Mouse (Mus musculus): Measurements from ENCODE around the gene Chst1. TPM values are rescaled to one million over a fixed set of nuclear protein-coding genes. Genes with fewer than 3 reads are reported as not detected.

Gene Chst1
- polyA plus RNA-seq, 1 experiment from 2014 or later, result 2.4 TPM

- ATAC-seq (replicated peaks; ENCODE audit: insufficient number of reproducible peaks, low FRiP score, low TSS enrichment, low read depth), result no peak
- no peak for DNase-seq (ENCODE audit: low spot score)
- H3K4me2 ChIP-seq (ENCODE audit: low read depth, low read length), result no peak overlapping the region
- WGBS, result 73% methylated on average over 5 of the region's 5 CpGs
- H3K27me3 ChIP-seq (ENCODE audit: control insufficient read depth, insufficient read depth, low read length), result peaks cover 9% of the 10 kb centered on the region
- no peak overlapping the region for H3K9ac ChIP-seq (replicated peaks; ENCODE audit: low read length)
- H3K36me3 ChIP-seq (replicated peaks; ENCODE audit: control insufficient read depth, insufficient read depth, low read depth, low read length), result no peaks in the 10 kb centered on the region
- no peaks in the 10 kb centered on the region for H3K9me3 ChIP-seq (replicated peaks; ENCODE audit: control insufficient read depth, low read length)
- H3K27ac ChIP-seq (replicated peaks; ENCODE audit: low read depth, low read length), result no peak overlapping the region
- no peak overlapping the region for H3K4me3 ChIP-seq (ENCODE audit: low read depth, low read length)
- peaks cover 3% of the 10 kb centered on the region for H3K4me1 ChIP-seq (ENCODE audit: control insufficient read depth, insufficient read depth, low read length)
These were observed 5.1 kb downstream of the Chst1 start for GRCm38 (mm10) chr2:92604565-92604964.

GRCm38 (mm10) chr2:92605995-92606394 is 6.5 kb downstream of the Chst1 start:
- no peak overlapping the region for H3K9ac ChIP-seq (replicated peaks; ENCODE audit: low read length)
- DNase-seq (ENCODE audit: low spot score) (no peak), ATAC-seq (replicated peaks; ENCODE audit: insufficient number of reproducible peaks, low FRiP score, low TSS enrichment, low read depth) (no peak)
- no peak overlapping the region for H3K27ac ChIP-seq (replicated peaks; ENCODE audit: low read depth, low read length)
- WGBS, result 64% methylated on average over 5 of the region's 5 CpGs
- no peaks in the 10 kb centered on the region for H3K36me3 ChIP-seq (replicated peaks; ENCODE audit: control insufficient read depth, insufficient read depth, low read depth, low read length)
- no peak overlapping the region for H3K4me3 ChIP-seq (ENCODE audit: low read depth, low read length)
- peaks cover 5% of the 10 kb centered on the region for H3K27me3 ChIP-seq (ENCODE audit: control insufficient read depth, insufficient read depth, low read length)
- no peak overlapping the region for H3K4me2 ChIP-seq (ENCODE audit: low read depth, low read length)
- no peaks in the 10 kb centered on the region for H3K9me3 ChIP-seq (replicated peaks; ENCODE audit: control insufficient read depth, low read length)
- peaks cover 3% of the 10 kb centered on the region; the same call in 1 of the 2 replicates for H3K4me1 ChIP-seq (ENCODE audit: control insufficient read depth, insufficient read depth, low read length)

- Histone ChIP-seq H3K27me3 (ENCODE audit: control insufficient read depth, insufficient read depth, low read length) (no peaks in the 10 kb centered on the region), H3K9me3 (replicated peaks; ENCODE audit: control insufficient read depth, low read length) (no peaks in the 10 kb centered on the region), H3K4me1 (ENCODE audit: control insufficient read depth, insufficient read depth, low read length) (no peaks in the 10 kb centered on the region), H3K4me3 (ENCODE audit: low read depth, low read length) (no peak overlapping the region), H3K36me3 (replicated peaks; ENCODE audit: control insufficient read depth, insufficient read depth, low read depth, low read length) (no peaks in the 10 kb centered on the region), H3K27ac (replicated peaks; ENCODE audit: low read depth, low read length) (no peak overlapping the region), H3K4me2 (ENCODE audit: low read depth, low read length) (no peak overlapping the region), H3K9ac (replicated peaks; ENCODE audit: low read length) (no peak overlapping the region)
- DNase-seq (ENCODE audit: low spot score) (no peak), ATAC-seq (replicated peaks; ENCODE audit: insufficient number of reproducible peaks, low FRiP score, low TSS enrichment, low read depth) (no peak)
- WGBS, result 68% methylated on average over 6 of the region's 6 CpGs
These were observed 7.6 kb downstream of the Chst1 start for GRCm38 (mm10) chr2:92607153-92607552.

- no peaks in the 10 kb centered on the region for H3K4me1 ChIP-seq (ENCODE audit: control insufficient read depth, insufficient read depth, low read length)
- no peak overlapping the region for H3K4me3 ChIP-seq (ENCODE audit: low read depth, low read length)
- DNase-seq (ENCODE audit: low spot score) (no peak), ATAC-seq (replicated peaks; ENCODE audit: insufficient number of reproducible peaks, low FRiP score, low TSS enrichment, low read depth) (no peak)
- no peaks in the 10 kb centered on the region for H3K9me3 ChIP-seq (replicated peaks; ENCODE audit: control insufficient read depth, low read length)
- no peak overlapping the region for H3K9ac ChIP-seq (replicated peaks; ENCODE audit: low read length)
- no peaks in the 10 kb centered on the region for H3K27me3 ChIP-seq (ENCODE audit: control insufficient read depth, insufficient read depth, low read length)
- no peak overlapping the region for H3K4me2 ChIP-seq (ENCODE audit: low read depth, low read length)
- no peaks in the 10 kb centered on the region for H3K36me3 ChIP-seq (replicated peaks; ENCODE audit: control insufficient read depth, insufficient read depth, low read depth, low read length)
- WGBS, result 82% methylated on average over 3 of the region's 3 CpGs
- H3K27ac ChIP-seq (replicated peaks; ENCODE audit: low read depth, low read length), result no peak overlapping the region
These were observed 8.1 kb downstream of the Chst1 start for GRCm38 (mm10) chr2:92607592-92607991.

GRCm38 (mm10) chr2:92608013-92608619 is 8.6 kb downstream of the Chst1 start:
- 80% methylated on average over 12 of the region's 12 CpGs for WGBS
- Histone ChIP-seq H3K36me3 (replicated peaks; ENCODE audit: control insufficient read depth, insufficient read depth, low read depth, low read length) (no peaks in the 10 kb centered on the region), H3K4me1 (ENCODE audit: control insufficient read depth, insufficient read depth, low read length) (no peaks in the 10 kb centered on the region), H3K4me2 (ENCODE audit: low read depth, low read length) (no peak overlapping the region), H3K9ac (replicated peaks; ENCODE audit: low read length) (no peak overlapping the region), H3K4me3 (ENCODE audit: low read depth, low read length) (no peak overlapping the region), H3K27me3 (ENCODE audit: control insufficient read depth, insufficient read depth, low read length) (no peaks in the 10 kb centered on the region), H3K27ac (replicated peaks; ENCODE audit: low read depth, low read length) (no peak overlapping the region), H3K9me3 (replicated peaks; ENCODE audit: control insufficient read depth, low read length) (no peaks in the 10 kb centered on the region)
- DNase-seq (ENCODE audit: low spot score) (no peak), ATAC-seq (replicated peaks; ENCODE audit: insufficient number of reproducible peaks, low FRiP score, low TSS enrichment, low read depth) (no peak)

- H3K36me3 ChIP-seq (replicated peaks; ENCODE audit: control insufficient read depth, insufficient read depth, low read depth, low read length), result no peaks in the 10 kb centered on the region
These were observed 9.5 kb downstream of the Chst1 start for GRCm38 (mm10) chr2:92608810-92609581.

GRCm38 (mm10) chr2:92609704-92610379 is 10.3 kb downstream of the Chst1 start:
- 81% methylated on average over 3 of the region's 3 CpGs for WGBS
- Histone ChIP-seq H3K36me3 (replicated peaks; ENCODE audit: control insufficient read depth, insufficient read depth, low read depth, low read length) (no peaks in the 10 kb centered on the region), H3K27me3 (ENCODE audit: control insufficient read depth, insufficient read depth, low read length) (no peaks in the 10 kb centered on the region), H3K9me3 (replicated peaks; ENCODE audit: control insufficient read depth, low read length) (no peaks in the 10 kb centered on the region), H3K27ac (replicated peaks; ENCODE audit: low read depth, low read length) (no peak overlapping the region), H3K4me1 (ENCODE audit: control insufficient read depth, insufficient read depth, low read length) (no peaks in the 10 kb centered on the region), H3K9ac (replicated peaks; ENCODE audit: low read length) (no peak overlapping the region), H3K4me3 (ENCODE audit: low read depth, low read length) (no peak overlapping the region), H3K4me2 (ENCODE audit: low read depth, low read length) (no peak overlapping the region)
- no peak for ATAC-seq (replicated peaks; ENCODE audit: insufficient number of reproducible peaks, low FRiP score, low TSS enrichment, low read depth)
- DNase-seq (ENCODE audit: low spot score), result no peak

More at GRCm38 (mm10) chr2:92608810-92609581, 9.5 kb downstream of the Chst1 start:
- no peaks in the 10 kb centered on the region for H3K9me3 ChIP-seq (replicated peaks; ENCODE audit: control insufficient read depth, low read length)
- no peak overlapping the region for H3K9ac ChIP-seq (replicated peaks; ENCODE audit: low read length)
- no peak overlapping the region for H3K4me3 ChIP-seq (ENCODE audit: low read depth, low read length)
- DNase-seq (ENCODE audit: low spot score) (peak; percentile 84), ATAC-seq (replicated peaks; ENCODE audit: insufficient number of reproducible peaks, low FRiP score, low TSS enrichment, low read depth) (no peak)
- no peak overlapping the region for H3K4me2 ChIP-seq (ENCODE audit: low read depth, low read length)
- no peaks in the 10 kb centered on the region for H3K27me3 ChIP-seq (ENCODE audit: control insufficient read depth, insufficient read depth, low read length)
- H3K27ac ChIP-seq (replicated peaks; ENCODE audit: low read depth, low read length), result no peak overlapping the region
- no peaks in the 10 kb centered on the region for H3K4me1 ChIP-seq (ENCODE audit: control insufficient read depth, insufficient read depth, low read length)
- 56% methylated on average over 4 of the region's 4 CpGs for WGBS

- Histone ChIP-seq H3K4me2 (ENCODE audit: low read depth, low read length) (no peak overlapping the region), H3K9me3 (replicated peaks; ENCODE audit: control insufficient read depth, low read length) (no peaks in the 10 kb centered on the region), H3K4me3 (ENCODE audit: low read depth, low read length) (no peak overlapping the region), H3K36me3 (replicated peaks; ENCODE audit: control insufficient read depth, insufficient read depth, low read depth, low read length) (no peaks in the 10 kb centered on the region), H3K27me3 (ENCODE audit: control insufficient read depth, insufficient read depth, low read length) (no peaks in the 10 kb centered on the region), H3K9ac (replicated peaks; ENCODE audit: low read length) (no peak overlapping the region), H3K27ac (replicated peaks; ENCODE audit: low read depth, low read length) (no peak overlapping the region), H3K4me1 (ENCODE audit: control insufficient read depth, insufficient read depth, low read length) (no peaks in the 10 kb centered on the region)
- DNase-seq (ENCODE audit: low spot score) (no peak), ATAC-seq (replicated peaks; ENCODE audit: insufficient number of reproducible peaks, low FRiP score, low TSS enrichment, low read depth) (no peak)
- WGBS, result 92% methylated on average over 15 of the region's 15 CpGs
These were observed 14.1 kb downstream of the Chst1 start for GRCm38 (mm10) chr2:92613645-92614044.
